Mouse (Mus musculus) limb, embryonic 14.5 days (tissue): ENCODE results near the gene Cass4. TPM values are rescaled to one million over a fixed set of nuclear protein-coding genes. Genes with fewer than 3 reads are reported as not detected.

Experiments
- ATAC-seq: fragments of 200-750 bp; cut with Nextera tagmentation; 2 replicates; pipeline ENCODE4 v1.8.0; 2017; ENCODE audit warnings: low read depth, moderate number of reproducible peaks, moderate TSS enrichment; ENCODE audit not compliant: low FRiP score
- DNase-seq: peaks from one replicate; pipeline ENCODE4 v3.0.0-alpha.2; 2015; ENCODE audit warnings: low spot score
- H3K27ac ChIP-seq: fragments of 300-500 bp; sonication (generic); replicated peaks from 2 replicates; pipeline ENCODE4 v1.5.1; 2014; ENCODE audit warnings: low read depth, mild to moderate bottlenecking, low read length, moderate library complexity, mixed read lengths
- H3K27me3 ChIP-seq: fragments of 300-500 bp; sonication (generic); 2 replicates; pipeline ENCODE4 v1.6.1; 2014; ENCODE audit warnings: low read length, mixed read lengths; ENCODE audit not compliant: control insufficient read depth, insufficient read depth
- H3K36me3 ChIP-seq: fragments of 300-500 bp; sonication (generic); 2 replicates; pipeline ENCODE4 v1.6.1; 2014; ENCODE audit warnings: mild to moderate bottlenecking, low read length, moderate library complexity, mixed read lengths; ENCODE audit not compliant: control insufficient read depth, insufficient read depth
- H3K4me1 ChIP-seq: fragments of 300-500 bp; sonication (generic); 2 replicates; pipeline ENCODE4 v1.6.1; 2014; ENCODE audit warnings: antibody characterized with exemption, low read length, mixed read lengths; ENCODE audit not compliant: control insufficient read depth, insufficient read depth
- H3K4me2 ChIP-seq: fragments of 300-500 bp; sonication (generic); replicated peaks from 2 replicates; pipeline ENCODE4 v1.6.1; 2014; ENCODE audit warnings: low read depth, mild to moderate bottlenecking, low read length, moderate library complexity; ENCODE audit not compliant: severe bottlenecking
- H3K4me3 ChIP-seq: fragments of 300-500 bp; sonication (generic); replicated peaks from 2 replicates; pipeline ENCODE4 v1.5.1; 2014; ENCODE audit warnings: low read length
- H3K9ac ChIP-seq: fragments of 300-500 bp; sonication (generic); 2 replicates; pipeline ENCODE4 v1.6.1; 2014; ENCODE audit warnings: mild to moderate bottlenecking, low read depth, low read length, moderate library complexity; ENCODE audit not compliant: severe bottlenecking
- H3K9me3 ChIP-seq: fragments of 300-500 bp; sonication (generic); 2 replicates; pipeline ENCODE4 v1.6.1; 2016; ENCODE audit warnings: low read length; ENCODE audit not compliant: control insufficient read depth
- POLR2A ChIP-seq: fragments of 200-500 bp; IDR thresholded peaks from 2 replicates; pipeline ENCODE4 v1.8.0; 2012; ENCODE audit warnings: inconsistent platforms, mild to moderate bottlenecking, moderate library complexity, borderline replicate concordance; ENCODE audit not compliant: insufficient read depth, insufficient read length; ENCODE audit errors: extremely low read depth
- WGBS: fragments of 180-500 bp; shearing (Covaris S2); extraction: QIAGEN DNeasy Blood & Tissue Kit; methylation state at CpG from one replicate; pipeline ENCODE4 v1.1.7; 2014; 5-methylcytosine and 5-hydroxymethylcytosine counted together
- polyA plus RNA-seq, 2 experiments: library from polyadenylated mRNA; depleted of rRNA in 1 of 2; stranded (reverse) in 1 of 2; unstranded in 1 of 2; fragments of >200 nt; fragmentation: Nextera tagmentation in 1 of 2; extraction: Ambion mirVana in 1 of 2; gene quantifications; 2 replicates each; pipeline versions ENCODE4 v1.2.1 to v1.2.3; 2012 to 2014

The Cass4 gene
- polyA plus RNA-seq, 2 experiments, result 0.16 to 0.50 TPM

- Histone ChIP-seq H3K36me3 (no peaks in the 10 kb centered on the region), H3K9ac (no peak overlapping the region), H3K4me1 (peaks cover 4% of the 10 kb centered on the region; the same call in 1 of the 2 replicates), H3K9me3 (no peaks in the 10 kb centered on the region), H3K27ac (no peak overlapping the region), H3K4me3 (no peak overlapping the region), H3K27me3 (no peaks in the 10 kb centered on the region), H3K4me2 (no peak overlapping the region)
- no peak for ATAC-seq
- no peak for DNase-seq
- no peak for TF ChIP-seq POLR2A
- WGBS, result 31% methylated on average over 10 of the region's 10 CpGs
Measured at GRCm38 (mm10) chr2:172476707-172477260, 83.2 kb downstream of the Cass4 start.

GRCm38 (mm10) chr2:172477350-172477749 lies 83.8 kb downstream of the Cass4 start:
- no peak for TF ChIP-seq POLR2A
- Histone ChIP-seq H3K9me3 (no peaks in the 10 kb centered on the region), H3K4me3 (no peak overlapping the region), H3K27ac (no peak overlapping the region), H3K36me3 (no peaks in the 10 kb centered on the region), H3K4me1 (peaks cover 4% of the 10 kb centered on the region; the same call in 1 of the 2 replicates), H3K9ac (no peak overlapping the region), H3K27me3 (no peaks in the 10 kb centered on the region), H3K4me2 (no peak overlapping the region)
- ATAC-seq (no peak), DNase-seq (no peak)
- 53% methylated on average over 3 of the region's 3 CpGs for WGBS

- Histone ChIP-seq H3K36me3 (no peaks in the 10 kb centered on the region), H3K9me3 (no peaks in the 10 kb centered on the region), H3K27ac (no peak overlapping the region), H3K4me2 (no peak overlapping the region), H3K9ac (no peak overlapping the region), H3K27me3 (no peaks in the 10 kb centered on the region), H3K4me1 (peaks cover 4% of the 10 kb centered on the region; the same call in 1 of the 2 replicates), H3K4me3 (no peak overlapping the region)
- peak; percentile 73 for DNase-seq
- no peak for ATAC-seq
- no peak for TF ChIP-seq POLR2A
- WGBS, result 0% methylated on average over 2 of the region's 2 CpGs
Measured at GRCm38 (mm10) chr2:172477860-172478259, 84.3 kb downstream of the Cass4 start.

- H3K4me1 ChIP-seq, result peaks cover 6% of the 10 kb centered on the region; the same call in 1 of the 2 replicates
- TF ChIP-seq POLR2A, result no peak
- no peak for ATAC-seq
- WGBS, result 69% methylated on average over 7 of the region's 7 CpGs
- H3K27ac ChIP-seq, result no peak overlapping the region
- no peak overlapping the region for H3K4me2 ChIP-seq
- H3K36me3 ChIP-seq, result no peaks in the 10 kb centered on the region
- no peaks in the 10 kb centered on the region for H3K9me3 ChIP-seq
- no peak overlapping the region for H3K9ac ChIP-seq
- no peak overlapping the region for H3K4me3 ChIP-seq
- H3K27me3 ChIP-seq, result no peaks in the 10 kb centered on the region
- DNase-seq, result no peak
Measured at GRCm38 (mm10) chr2:172480296-172480695, 86.7 kb downstream of the Cass4 start.

- no peak for TF ChIP-seq POLR2A
- no peaks in the 10 kb centered on the region for H3K27me3 ChIP-seq
- H3K36me3 ChIP-seq, result no peaks in the 10 kb centered on the region
- ATAC-seq, result no peak
- peaks cover 6% of the 10 kb centered on the region; the same call in 1 of the 2 replicates for H3K4me1 ChIP-seq
- WGBS, result 82% methylated on average over 16 of the region's 16 CpGs
- no peak overlapping the region for H3K4me2 ChIP-seq
- H3K4me3 ChIP-seq, result no peak overlapping the region
- no peaks in the 10 kb centered on the region for H3K9me3 ChIP-seq
- no peak overlapping the region for H3K9ac ChIP-seq
- no peak for DNase-seq
- no peak overlapping the region for H3K27ac ChIP-seq
Measured at GRCm38 (mm10) chr2:172481654-172482385, 88.2 kb downstream of the Cass4 start.

Other genes with a start within 250 kb of the Cass4 start
- gene Mc3r, start 145.3 kb upstream of the Cass4 start, polyA plus RNA-seq (2012; rRNA removed), result 0.18 and 0.22 TPM in 2 replicates
- gene Mc3r, start 145.3 kb upstream of the Cass4 start, polyA plus RNA-seq (2014; fragmentation: Nextera tagmentation; extraction: Ambion mirVana), result 0.12 TPM in 1 of 2 replicates, not detected in the other
- gene Fam210b, start 48.2 kb upstream of the Cass4 start, polyA plus RNA-seq (2012; rRNA removed), result 9.8 and 10.7 TPM in 2 replicates
- gene Fam210b, start 48.2 kb upstream of the Cass4 start, polyA plus RNA-seq (2014; fragmentation: Nextera tagmentation; extraction: Ambion mirVana), result 14.6 and 16.5 TPM in 2 replicates
- 49.8 and 58.7 TPM in 2 replicates for gene Aurka, start 23.3 kb upstream of the Cass4 start, polyA plus RNA-seq (2012; rRNA removed)
- 85.3 and 98.9 TPM in 2 replicates for gene Aurka, start 23.3 kb upstream of the Cass4 start, polyA plus RNA-seq (2014; fragmentation: Nextera tagmentation; extraction: Ambion mirVana)
- gene Cstf1, start 23.1 kb upstream of the Cass4 start, polyA plus RNA-seq (2012; rRNA removed), result 50.7 and 58.0 TPM in 2 replicates
- 36.9 and 43.7 TPM in 2 replicates for gene Cstf1, start 23.1 kb upstream of the Cass4 start, polyA plus RNA-seq (2014; fragmentation: Nextera tagmentation; extraction: Ambion mirVana)
- 38.5 and 45.9 TPM in 2 replicates for gene Rtf2, start 46.8 kb downstream of the Cass4 start, polyA plus RNA-seq (2012; rRNA removed)
- 69.9 and 70.9 TPM in 2 replicates for gene Rtf2, start 46.8 kb downstream of the Cass4 start, polyA plus RNA-seq (2014; fragmentation: Nextera tagmentation; extraction: Ambion mirVana)
- 0.03 TPM in 1 of 2 replicates, not detected in the other for gene Gcnt7, start 64.8 kb downstream of the Cass4 start, polyA plus RNA-seq (2012; rRNA removed)
- 0.66 and 1.1 TPM in 2 replicates for gene Gcnt7, start 64.8 kb downstream of the Cass4 start, polyA plus RNA-seq (2014; fragmentation: Nextera tagmentation; extraction: Ambion mirVana)
- gene Fam209, start 78.7 kb downstream of the Cass4 start, polyA plus RNA-seq (2012; rRNA removed), result 0.15 and 0.16 TPM in 2 replicates
- 0.66 TPM in 1 of 2 replicates, not detected in the other for gene Fam209, start 78.7 kb downstream of the Cass4 start, polyA plus RNA-seq (2014; fragmentation: Nextera tagmentation; extraction: Ambion mirVana)
- gene Tfap2c, start 155.8 kb downstream of the Cass4 start, polyA plus RNA-seq (2012; rRNA removed), result 6.1 and 7.7 TPM in 2 replicates
- 9.9 and 10.0 TPM in 2 replicates for gene Tfap2c, start 155.8 kb downstream of the Cass4 start, polyA plus RNA-seq (2014; fragmentation: Nextera tagmentation; extraction: Ambion mirVana)